Mouse (Mus musculus): ENCODE results near the gene Rbpjl. TPM values are rescaled to one million over a fixed set of nuclear protein-coding genes. Genes with fewer than 3 reads are reported as not detected.
A peak's percentile ranks its signal among the peaks of the same experiment; 100 is the strongest.

The Rbpjl gene
- polyA plus RNA-seq, 1 experiment from 2014 or later, result 16.1 TPM

DNA sequence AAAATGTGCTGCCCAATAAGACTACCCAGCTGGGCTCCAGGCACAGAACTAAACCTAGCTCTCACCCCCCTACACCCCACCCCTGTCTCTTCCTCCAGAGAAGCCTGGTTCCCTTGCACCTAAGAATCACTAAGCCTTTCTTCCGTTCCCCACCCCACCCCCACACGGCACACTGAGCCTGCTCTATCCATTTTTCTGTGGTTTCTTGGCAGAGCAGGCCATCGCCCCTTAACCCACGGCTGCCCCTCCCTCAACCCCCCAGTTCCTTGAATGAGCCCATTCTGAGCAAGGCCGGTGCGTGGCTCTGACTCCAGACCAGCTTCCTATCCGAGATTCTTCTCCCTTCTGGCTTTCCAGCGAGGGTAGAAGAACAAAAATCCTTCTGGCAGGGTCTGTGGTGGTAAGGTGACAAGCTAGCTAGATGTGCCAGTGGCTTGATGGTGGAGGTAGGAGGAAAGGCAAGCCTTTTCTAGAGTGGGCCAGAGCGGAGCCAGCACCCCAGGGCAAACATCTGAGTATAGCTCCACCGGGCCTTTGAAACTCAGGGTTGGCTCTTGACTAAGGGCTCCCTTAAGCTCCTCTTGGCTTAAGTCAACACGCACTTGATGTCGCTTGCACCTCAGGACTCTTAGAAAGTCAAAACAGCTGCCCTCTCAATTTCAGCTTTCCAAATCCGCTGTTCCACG is 598 bp downstream of the Rbpjl start:
- Histone ChIP-seq H3K27ac (no peak overlapping the region), H3K36me3 (no peaks in the 10 kb centered on the region), H3K9ac (no peak overlapping the region), H3K27me3 (replicated peaks) (peaks cover 68% of the 10 kb centered on the region), H3K4me2 (replicated peaks) (peak overlapping the region; percentile 87), H3K4me3 (replicated peaks) (peak overlapping the region; percentile 42; the same call in 1 of the 2 replicates), H3K4me1 (replicated peaks) (peaks cover 24% of the 10 kb centered on the region), H3K9me3 (no peaks in the 10 kb centered on the region)
- WGBS, result 25% methylated on average over 14 of the region's 14 CpGs
- ATAC-seq, result no peak

- 3% methylated on average over 49 of the region's 49 CpGs for WGBS
- Histone ChIP-seq H3K27me3 (replicated peaks) (peaks cover 68% of the 10 kb centered on the region), H3K27ac (peak overlapping the region; percentile 19; the same call in 1 of the 2 replicates), H3K4me1 (replicated peaks) (peaks cover 24% of the 10 kb centered on the region), H3K4me3 (replicated peaks) (peak overlapping the region; percentile 42), H3K4me2 (replicated peaks) (peak overlapping the region; percentile 87), H3K36me3 (no peaks in the 10 kb centered on the region), H3K9me3 (no peaks in the 10 kb centered on the region), H3K9ac (peak overlapping the region; percentile 34; the same call in 1 of the 2 replicates)
- ATAC-seq, result peak; percentile 46
Measured at GRCm38 (mm10) chr2:164404082-164404990, 1.4 kb downstream of the Rbpjl start.

DNA sequence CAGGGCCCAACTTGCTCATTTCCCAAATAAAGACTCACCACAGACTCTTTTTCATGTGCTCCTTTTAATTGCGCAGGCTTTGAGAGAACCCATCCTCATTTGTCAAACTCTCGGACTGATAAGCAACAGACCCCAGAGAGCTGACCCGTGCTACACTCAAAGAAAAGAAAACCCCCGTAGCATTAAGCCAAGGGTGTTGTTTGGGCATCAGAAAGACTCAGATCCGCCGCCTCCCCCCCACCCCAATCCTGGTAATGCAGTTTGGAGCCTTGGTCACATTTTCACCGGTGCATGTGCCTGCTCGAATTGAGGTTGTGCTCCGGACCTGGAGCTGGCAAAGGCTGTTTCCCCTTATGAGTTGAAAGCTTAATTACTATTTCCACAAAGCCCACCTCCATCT is 2.1 kb downstream of the Rbpjl start, which contains the start of gene Matn4:
Gene Matn4, minus strand, starts transcription at position 101 of the 400 bp plus-strand sequence.
- Histone ChIP-seq H3K9ac (peak within 1 kb of the TSS; percentile 34; the same call in 1 of the 2 replicates), H3K27ac (peak within 1 kb of the TSS; percentile 19; the same call in 1 of the 2 replicates), H3K4me1 (replicated peaks) (peaks cover 24% of the 10 kb centered on the region), H3K36me3 (no peaks in the 10 kb centered on the region), H3K4me3 (replicated peaks) (peak within 1 kb of the TSS; percentile 42), H3K4me2 (replicated peaks) (peak within 1 kb of the TSS; percentile 87), H3K27me3 (replicated peaks) (peaks cover 67% of the 10 kb centered on the region), H3K9me3 (no peaks in the 10 kb centered on the region)
- no peak for ATAC-seq
- 13% methylated on average over 9 of the region's 9 CpGs for WGBS

DNA sequence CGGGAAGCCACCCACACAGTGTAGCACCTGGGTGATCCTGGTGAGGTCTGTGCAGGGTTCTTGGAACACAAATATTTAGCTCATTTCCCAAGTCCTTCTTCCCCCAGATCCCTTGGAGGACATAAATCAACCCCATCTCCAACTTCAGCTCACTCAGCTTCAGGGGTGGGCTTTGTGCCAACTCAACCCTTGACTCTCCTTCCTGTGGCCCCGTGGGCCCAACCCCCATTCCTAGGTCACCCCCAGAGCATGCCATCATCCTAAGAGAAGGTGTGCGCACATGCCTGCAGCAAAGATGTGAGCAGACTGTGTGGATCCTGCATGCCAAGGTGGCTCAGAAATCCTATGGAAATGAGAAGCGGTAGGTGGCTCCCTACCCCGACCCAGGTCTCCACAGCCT is 2.6 kb downstream of the Rbpjl start:
- H3K4me2 ChIP-seq (replicated peaks), result peak overlapping the region; percentile 87
- H3K27me3 ChIP-seq (replicated peaks), result peaks cover 66% of the 10 kb centered on the region
- no peak overlapping the region for H3K9ac ChIP-seq
- H3K4me3 ChIP-seq (replicated peaks), result no peak overlapping the region
- 44% methylated on average over 5 of the region's 5 CpGs for WGBS
- peaks cover 22% of the 10 kb centered on the region for H3K4me1 ChIP-seq (replicated peaks)
- ATAC-seq, result no peak
- no peaks in the 10 kb centered on the region for H3K9me3 ChIP-seq
- H3K36me3 ChIP-seq, result no peaks in the 10 kb centered on the region
- H3K27ac ChIP-seq, result no peak overlapping the region

GRCm38 (mm10) chr2:164407708-164408107 is 4.8 kb downstream of the Rbpjl start:
- Histone ChIP-seq H3K27ac (no peak overlapping the region), H3K9ac (no peak overlapping the region), H3K36me3 (no peaks in the 10 kb centered on the region), H3K4me2 (replicated peaks) (peak overlapping the region; percentile 18; the same call in 1 of the 2 replicates), H3K4me3 (replicated peaks) (no peak overlapping the region), H3K4me1 (replicated peaks) (peaks cover 18% of the 10 kb centered on the region), H3K27me3 (replicated peaks) (peaks cover 52% of the 10 kb centered on the region), H3K9me3 (no peaks in the 10 kb centered on the region)
- peak; percentile 52; the same call in 1 of the 2 replicates for ATAC-seq
- 1% methylated on average over 22 of the region's 22 CpGs for WGBS

GRCm38 (mm10) chr2:164414167-164414566 is 11.2 kb downstream of the Rbpjl start:
- Histone ChIP-seq H3K9me3 (no peaks in the 10 kb centered on the region), H3K27ac (no peak overlapping the region), H3K9ac (no peak overlapping the region), H3K4me3 (replicated peaks) (peak overlapping the region; percentile 17), H3K27me3 (replicated peaks) (peaks cover 16% of the 10 kb centered on the region; the same call in 1 of the 2 replicates), H3K36me3 (no peaks in the 10 kb centered on the region), H3K4me2 (replicated peaks) (peak overlapping the region; percentile 52), H3K4me1 (replicated peaks) (peaks cover 12% of the 10 kb centered on the region)
- WGBS, result 24% methylated on average over 28 of the region's 28 CpGs
- peak; percentile 53 for ATAC-seq

DNA sequence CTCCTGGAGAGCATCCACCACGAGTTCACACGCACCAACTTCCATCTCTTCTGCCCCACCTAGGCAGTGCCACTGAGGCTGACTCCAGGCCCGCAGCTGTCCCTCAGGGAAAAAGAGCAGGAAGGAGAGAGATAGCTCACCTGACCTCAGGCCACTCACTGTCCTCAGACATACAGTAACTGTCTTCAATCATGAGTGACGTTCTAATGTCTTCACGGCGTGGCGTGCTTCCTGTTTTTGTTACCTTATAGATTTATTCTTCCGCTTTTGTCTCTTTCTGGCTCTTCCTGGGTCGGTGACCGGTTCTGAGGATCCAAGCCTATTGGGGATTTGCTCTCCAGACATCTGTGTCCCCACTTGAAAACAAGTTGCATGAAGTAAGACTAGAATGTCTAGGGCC is 11.6 kb downstream of the Rbpjl start:
- no peaks in the 10 kb centered on the region for H3K9me3 ChIP-seq
- H3K4me2 ChIP-seq (replicated peaks), result peak overlapping the region; percentile 52
- peaks cover 12% of the 10 kb centered on the region for H3K4me1 ChIP-seq (replicated peaks)
- no peaks in the 10 kb centered on the region for H3K36me3 ChIP-seq
- peak overlapping the region; percentile 17; the same call in 1 of the 2 replicates for H3K4me3 ChIP-seq (replicated peaks)
- H3K27me3 ChIP-seq (replicated peaks), result peaks cover 12% of the 10 kb centered on the region; the same call in 1 of the 2 replicates
- no peak overlapping the region for H3K9ac ChIP-seq
- WGBS, result 64% methylated on average over 10 of the region's 10 CpGs
- H3K27ac ChIP-seq, result no peak overlapping the region
- no peak for ATAC-seq

DNA sequence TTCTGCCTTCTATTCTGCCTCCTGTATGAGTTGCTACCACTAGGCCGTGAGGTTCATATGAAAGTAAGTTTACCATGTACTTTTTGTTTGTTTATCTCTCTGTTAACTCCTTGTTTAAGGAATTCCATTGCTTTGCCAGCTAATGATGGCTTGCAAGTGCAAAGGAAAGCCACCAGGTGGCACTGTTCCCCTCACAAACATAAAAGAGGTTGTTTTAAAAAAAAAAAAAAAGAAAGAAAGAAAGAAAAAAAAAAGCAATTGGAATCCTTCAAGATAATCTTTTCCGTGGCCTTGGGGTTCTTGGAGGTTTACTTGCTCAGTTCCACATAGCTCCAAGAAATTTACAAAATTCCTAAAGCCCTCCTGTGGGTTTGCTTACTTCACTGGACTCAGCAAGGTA is 14.3 kb downstream of the Rbpjl start:
- H3K27ac ChIP-seq, result no peak overlapping the region
- no peaks in the 10 kb centered on the region for H3K36me3 ChIP-seq
- peaks cover 12% of the 10 kb centered on the region for H3K4me1 ChIP-seq (replicated peaks)
- ATAC-seq, result no peak
- no peak overlapping the region for H3K9ac ChIP-seq
- 0% methylated on average over 2 of the region's 2 CpGs for WGBS
- no peak overlapping the region for H3K4me3 ChIP-seq (replicated peaks)
- H3K27me3 ChIP-seq (replicated peaks), result no peaks in the 10 kb centered on the region
- no peak overlapping the region for H3K4me2 ChIP-seq (replicated peaks)
- H3K9me3 ChIP-seq, result no peaks in the 10 kb centered on the region

- no peak for ATAC-seq
- H3K4me2 ChIP-seq (replicated peaks), result no peak overlapping the region
- H3K27me3 ChIP-seq (replicated peaks), result no peaks in the 10 kb centered on the region
- no peak overlapping the region for H3K9ac ChIP-seq
- WGBS, result 48% methylated on average over 3 of the region's 3 CpGs
- peaks cover 12% of the 10 kb centered on the region for H3K4me1 ChIP-seq (replicated peaks)
- H3K27ac ChIP-seq, result no peak overlapping the region
- H3K4me3 ChIP-seq (replicated peaks), result no peak overlapping the region
- no peaks in the 10 kb centered on the region for H3K36me3 ChIP-seq
- H3K9me3 ChIP-seq, result no peaks in the 10 kb centered on the region
Measured at GRCm38 (mm10) chr2:164418308-164418875, 15.5 kb downstream of the Rbpjl start.

GRCm38 (mm10) chr2:164419489-164419888 is 16.5 kb downstream of the Rbpjl start:
- Histone ChIP-seq H3K9me3 (no peaks in the 10 kb centered on the region), H3K4me1 (replicated peaks) (peaks cover 7% of the 10 kb centered on the region), H3K36me3 (peaks cover 7% of the 10 kb centered on the region), H3K27ac (no peak overlapping the region), H3K4me2 (replicated peaks) (no peak overlapping the region), H3K9ac (no peak overlapping the region), H3K4me3 (replicated peaks) (no peak overlapping the region), H3K27me3 (replicated peaks) (no peaks in the 10 kb centered on the region)
- ATAC-seq, result no peak
- 9% methylated on average over 3 of the region's 3 CpGs for WGBS

GRCm38 (mm10) chr2:164421306-164421705 is 18.4 kb downstream of the Rbpjl start:
- Histone ChIP-seq H3K4me2 (replicated peaks) (no peak overlapping the region), H3K4me3 (replicated peaks) (no peak overlapping the region), H3K27me3 (replicated peaks) (no peaks in the 10 kb centered on the region), H3K9me3 (no peaks in the 10 kb centered on the region), H3K27ac (no peak overlapping the region), H3K9ac (no peak overlapping the region), H3K4me1 (replicated peaks) (0 out of 2 replicates have a peak, but pooled peaks cover 6% of the 10 kb centered on the region), H3K36me3 (peaks cover 14% of the 10 kb centered on the region)
- no peak for ATAC-seq
- WGBS, result 89% methylated on average over 7 of the region's 7 CpGs

- 88% methylated on average over 8 of the region's 8 CpGs for WGBS
- no peak overlapping the region for H3K9ac ChIP-seq
- no peaks in the 10 kb centered on the region for H3K27me3 ChIP-seq (replicated peaks)
- H3K4me3 ChIP-seq (replicated peaks), result no peak overlapping the region
- no peak overlapping the region for H3K4me2 ChIP-seq (replicated peaks)
- 0 out of 2 replicates have a peak, but pooled peaks cover 6% of the 10 kb centered on the region for H3K4me1 ChIP-seq (replicated peaks)
- no peak for ATAC-seq
- H3K9me3 ChIP-seq, result no peaks in the 10 kb centered on the region
- H3K27ac ChIP-seq, result no peak overlapping the region
- peaks cover 17% of the 10 kb centered on the region for H3K36me3 ChIP-seq
Measured at GRCm38 (mm10) chr2:164421979-164422378, 19.0 kb downstream of the Rbpjl start.

All from intestine, embryonic 15.5 days (tissue).